In genomic region chr11:58965001-58965760, GRCm38 (mm10) we compare ENCODE assay signal across 12 mouse cellular contexts. TPM values are rescaled to one million over a fixed set of nuclear protein-coding genes. Genes with fewer than 3 reads are reported as not detected.
A peak's percentile ranks its signal among the peaks of the same experiment; 100 is the strongest.
DNase-seq lines count a peak whose midpoint lies in the region; ATAC-seq and TF ChIP-seq lines count a peak whose summit lies in the region.
"Had no signal": no experiment of that assay in that cellular context is flagged by ENCODE, and none has a peak within 500 bp of the region (broad histone marks: within the 10 kb centered on the region; RNA-seq: fewer than 3 reads in every experiment).

No protein-coding gene starts in this region.

- 0 out of 2 replicates have a peak overlapping the region, but pooled peaks have one; percentile 10 for H3K4me2 ChIP-seq in kidney, embryonic 15.5 days
- H3K4me2 ChIP-seq in intestine, postnatal 0 days (replicated peaks; ENCODE audit: low read depth), result no peak overlapping the region
- H3K4me2 ChIP-seq: liver, embryonic 15.5 days had no signal

- peaks cover 46% of the 10 kb centered on the region for H3K4me1 ChIP-seq in kidney, embryonic 15.5 days
- peaks cover 0 to 15% of the 10 kb centered on the region in 2 experiments; a peak in 2 of 4 replicates for H3K4me1 ChIP-seq in ES-E14 (ENCODE audit: control insufficient read depth in 2 of 2, insufficient read depth in 2 of 2, low read length in 2 of 2, poor library complexity in 1 of 2)
- H3K4me1 ChIP-seq in intestine, postnatal 0 days (replicated peaks; ENCODE audit: control insufficient read depth, insufficient read depth, low read length), result 0 out of 2 replicates have a peak, but pooled peaks cover 3% of the 10 kb centered on the region

- TF ChIP-seq CTCF in intestine, postnatal 0 days (IDR thresholded peaks at IDR 0.05; ENCODE audit: low read depth), result no peak

- DNase-seq in cerebellum, adult 11-12 months, result peak; percentile 19
- no peak for DNase-seq in cerebellum, postnatal 14 days
- DNase-seq in kidney, adult 11 months, result no peak
- DNase-seq in ES-E14 (ENCODE audit: low read depth, low spot score), result no peak
- DNase-seq in gastrocnemius, adult 8-10 months (ENCODE audit: low spot score in 2 of 2), result no peak
- DNase-seq in ovary, adult 18-20 months (ENCODE audit: low spot score), result no peak
- DNase-seq: heart, adult 18-20 months had no signal

- peaks cover 26% of the 10 kb centered on the region; the same call in 1 of the 2 replicates for H3K27me3 ChIP-seq in kidney, embryonic 15.5 days
- peaks cover 8% of the 10 kb centered on the region for H3K27me3 ChIP-seq in intestine, postnatal 0 days (replicated peaks; ENCODE audit: control insufficient read depth, insufficient read depth, low read length)

- 23% methylated on average over 12 of the region's 12 CpGs for WGBS in kidney, embryonic 15.5 days
- 50% methylated on average over 12 of the region's 12 CpGs for WGBS in intestine, postnatal 0 days

- H3K4me3 ChIP-seq in kidney, embryonic 15.5 days (replicated peaks), result no peak overlapping the region
- peak overlapping the region in 1 of 2 experiments; percentile 50; a peak in 1 of 4 replicates for H3K4me3 ChIP-seq in ES-E14 (ENCODE audit: insufficient read depth in 1 of 2, low read depth in 1 of 2, low read length in 2 of 2, poor library complexity in 1 of 2, severe bottlenecking in 1 of 2)
- H3K4me3 ChIP-seq in intestine, postnatal 0 days (ENCODE audit: low read depth, low read length), result no peak overlapping the region
- H3K4me3 ChIP-seq: erythroblast, embryonic 14.5 days; left cerebral cortex, adult 2 months; liver, embryonic 15.5 days had no signal

- 0 out of 2 replicates have a peak overlapping the region, but pooled peaks have one; percentile 1 for H3K9ac ChIP-seq in kidney, embryonic 15.5 days
- H3K9ac ChIP-seq in ES-E14 (ENCODE audit: insufficient read depth, low read depth, low read length, poor library complexity, severe bottlenecking), result no peak overlapping the region
- H3K9ac ChIP-seq in intestine, postnatal 0 days (ENCODE audit: low read depth, low read length), result no peak overlapping the region
- H3K9ac ChIP-seq: liver, embryonic 15.5 days had no signal

- H3K27ac ChIP-seq in kidney, embryonic 15.5 days, result peak overlapping the region; percentile 59
- no peak overlapping the region for H3K27ac ChIP-seq in ES-E14 (ENCODE audit: insufficient read depth, low read depth, low read length, poor library complexity, severe bottlenecking)
- no peak overlapping the region for H3K27ac ChIP-seq in intestine, postnatal 0 days (ENCODE audit: low read depth, low read length)
- H3K27ac ChIP-seq: left cerebral cortex, adult 2 months; liver, embryonic 15.5 days had no signal

- ATAC-seq in kidney, embryonic 15.5 days (replicated peaks; ENCODE audit: low FRiP score), result no peak
- peak; percentile 55 for ATAC-seq in intestine, postnatal 0 days

- peaks cover 6% of the 10 kb centered on the region; the same call in 1 of the 2 replicates for H3K36me3 ChIP-seq in kidney, embryonic 15.5 days
- H3K36me3 ChIP-seq in ES-E14 (ENCODE audit: control insufficient read depth, insufficient read depth, low read length, poor library complexity, severe bottlenecking), result no peaks in the 10 kb centered on the region
- H3K36me3 ChIP-seq in intestine, postnatal 0 days (ENCODE audit: control insufficient read depth, insufficient read depth), result no peaks in the 10 kb centered on the region

- H3K9me3 ChIP-seq in kidney, embryonic 15.5 days (replicated peaks), result peaks cover 4% of the 10 kb centered on the region; the same call in 1 of the 2 replicates
- H3K9me3 ChIP-seq in ES-E14 (ENCODE audit: control insufficient read depth, insufficient read depth, low read depth, low read length), result no peaks in the 10 kb centered on the region
- H3K9me3 ChIP-seq in intestine, postnatal 0 days (ENCODE audit: control insufficient read depth), result no peaks in the 10 kb centered on the region
- H3K9me3 ChIP-seq: liver, embryonic 15.5 days had no signal

- in situ Hi-C loops in ES-E14 (cut with MboI; ENCODE audit: low sequenced_read_pairs in 2 of 2, unreplicated experiment in 2 of 2), result no loop called here

TF ChIP-seq in ES-E14, 5 proteins besides CTCF, POLR2A, EP300 and RAD21:
- TF ChIP-seq ZNF384 (IDR thresholded peaks at IDR 0.05; ENCODE audit: low read depth, low read length) (no peak), MAFK (IDR thresholded peaks at IDR 0.05; ENCODE audit: insufficient read depth, low read depth, low read length) (no peak), CHD2 (IDR thresholded peaks at IDR 0.05; ENCODE audit: low read depth, low read length) (no peak), ZC3H11A (IDR thresholded peaks at IDR 0.05; ENCODE audit: borderline replicate concordance, low read depth, low read length) (peak; percentile 24; the same call in 1 of the 2 replicates), HCFC1 (IDR thresholded peaks at IDR 0.05; ENCODE audit: borderline replicate concordance, insufficient read depth, low read length) (0 out of 2 replicates have a peak, but pooled peaks have one; percentile 21)
TF ChIP-seq in ES-E14: peak in this region for 2.

RNA-seq across cellular contexts. Expression of gene Hist3h2a, which starts 10.7 kb away (rescaled TPM):
- polyA plus RNA-seq in kidney, embryonic 15.5 days (2015; fragmentation: Nextera tagmentation; extraction: Ambion mirVana), result 36.4 and 40.3 TPM in 2 replicates
- 161 and 194 TPM in 2 replicates for total RNA-seq in ES-E14 (2012; rRNA removed)
- 15.8 and 16.7 TPM in 2 replicates for polyA plus RNA-seq in intestine, postnatal 0 days (2015; fragmentation: Nextera tagmentation; extraction: Ambion mirVana)
- total RNA-seq in gastrocnemius, adult 8-10 months (2022), result 10 to 100 TPM in 3 of 4 experiments, 1 to 10 TPM in 1; 8.9 to 14.8 (median 11.5) TPM

RNA-seq across cellular contexts. Expression of gene Trim17, which starts 10.7 kb away (rescaled TPM):
- polyA plus RNA-seq in kidney, embryonic 15.5 days (2015; fragmentation: Nextera tagmentation; extraction: Ambion mirVana), result 0.58 and 0.71 TPM in 2 replicates
- 0.40 and 0.74 TPM in 2 replicates for total RNA-seq in ES-E14 (2012; rRNA removed)
- 0.08 and 0.12 TPM in 2 replicates for polyA plus RNA-seq in intestine, postnatal 0 days (2015; fragmentation: Nextera tagmentation; extraction: Ambion mirVana)
- total RNA-seq in gastrocnemius, adult 8-10 months (2022), result under 1 TPM; 0.08 to 0.31 (median 0.20) TPM

RNA-seq across cellular contexts. Expression of gene Trim11, which starts 12.7 kb away (rescaled TPM):
- 20.0 and 20.6 TPM in 2 replicates for polyA plus RNA-seq in kidney, embryonic 15.5 days (2015; fragmentation: Nextera tagmentation; extraction: Ambion mirVana)
- total RNA-seq in ES-E14 (2012; rRNA removed), result 29.6 and 47.4 TPM in 2 replicates
- 8.9 and 9.7 TPM in 2 replicates for polyA plus RNA-seq in intestine, postnatal 0 days (2015; fragmentation: Nextera tagmentation; extraction: Ambion mirVana)
- total RNA-seq in gastrocnemius, adult 8-10 months (2022), result 1 to 10 TPM; 4.8 to 8.5 (median 7.4) TPM

RNA-seq across cellular contexts. Expression of gene Hist3h2ba, which starts 16.5 kb away (rescaled TPM):
- polyA plus RNA-seq in kidney, embryonic 15.5 days (2015; fragmentation: Nextera tagmentation; extraction: Ambion mirVana), result 81.6 and 82.0 TPM in 2 replicates
- 109 and 141 TPM in 2 replicates for total RNA-seq in ES-E14 (2012; rRNA removed)
- polyA plus RNA-seq in intestine, postnatal 0 days (2015; fragmentation: Nextera tagmentation; extraction: Ambion mirVana), result 6.9 and 7.8 TPM in 2 replicates
- total RNA-seq in gastrocnemius, adult 8-10 months (2022), result 1 to 10 TPM in 1 of 4 experiments, under 1 TPM in 1, not detected in 2; 0.52 to 1.2 TPM

RNA-seq across cellular contexts. Expression of gene Rnf187, which starts 26.5 kb away (rescaled TPM):
- 243 and 247 TPM in 2 replicates for polyA plus RNA-seq in kidney, embryonic 15.5 days (2015; fragmentation: Nextera tagmentation; extraction: Ambion mirVana)
- 104 and 115 TPM in 2 replicates for total RNA-seq in ES-E14 (2012; rRNA removed)
- 113 and 117 TPM in 2 replicates for polyA plus RNA-seq in intestine, postnatal 0 days (2015; fragmentation: Nextera tagmentation; extraction: Ambion mirVana)
- 100 to 1,000 TPM in 2 of 4 experiments, 10 to 100 TPM in 2; 97.5 to 116 (median 100) TPM for total RNA-seq in gastrocnemius, adult 8-10 months (2022)

Comparison
In these comparisons a context has a peak if more than half of its experiments do, and no peak if none do; other contexts are left out.
1. RNA of gene Hist3h2a, which starts 10.7 kb away (total RNA-seq): 161 to 194 TPM in ES-E14; 8.9 to 14.8 TPM in gastrocnemius, adult 8-10 months; every median in the first group is over 10 times any median in the second.